Mouse (Mus musculus) liver, embryonic 16.5 days (tissue): Measurements from ENCODE around the gene Ppef2. TPM values are rescaled to one million over a fixed set of nuclear protein-coding genes. Genes with fewer than 3 reads are reported as not detected.

ENCODE experiments used
- ATAC-seq: fragments of 200-750 bp; cut with Nextera tagmentation; 2 replicates; pipeline ENCODE4 v1.8.0; 2017; ENCODE audit warnings: low read depth, mild to moderate bottlenecking, moderate number of reproducible peaks, moderate library complexity
- H3K27ac ChIP-seq: fragments of 300-500 bp; sonication (generic); 2 replicates; pipeline ENCODE4 v1.5.1; 2014; ENCODE audit warnings: mild to moderate bottlenecking, low read length
- H3K27me3 ChIP-seq: fragments of 300-500 bp; sonication (generic); 2 replicates; pipeline ENCODE4 v1.6.1; 2014; ENCODE audit warnings: low read depth, low read length, mixed read lengths; ENCODE audit not compliant: control insufficient read depth, insufficient read depth
- H3K36me3 ChIP-seq: fragments of 300-500 bp; sonication (generic); 2 replicates; pipeline ENCODE4 v1.6.1; 2014; ENCODE audit warnings: mild to moderate bottlenecking; ENCODE audit not compliant: control insufficient read depth, insufficient read depth
- H3K4me1 ChIP-seq: fragments of 300-500 bp; sonication (generic); 2 replicates; pipeline ENCODE4 v1.6.1; 2014; ENCODE audit warnings: low read depth, low read length, mixed read lengths; ENCODE audit not compliant: control insufficient read depth
- H3K4me2 ChIP-seq: fragments of 300-500 bp; sonication (generic); 2 replicates; pipeline ENCODE4 v1.6.1; 2014; ENCODE audit warnings: low read depth, low read length, mixed read lengths
- H3K4me3 ChIP-seq: fragments of 300-500 bp; sonication (generic); 2 replicates; pipeline ENCODE4 v1.5.1; 2014; ENCODE audit warnings: low read depth, mild to moderate bottlenecking, low read length
- H3K9ac ChIP-seq: fragments of 300-500 bp; sonication (generic); 2 replicates; pipeline ENCODE4 v1.6.1; 2014; ENCODE audit warnings: low read depth, low read length
- H3K9me3 ChIP-seq: fragments of 300-500 bp; sonication (generic); replicated peaks from 2 replicates; pipeline ENCODE4 v1.6.1; 2016; ENCODE audit warnings: low read length; ENCODE audit not compliant: control insufficient read depth
- WGBS: fragments of 180-500 bp; shearing (Covaris S2); extraction: QIAGEN DNeasy Blood & Tissue Kit; methylation state at CpG from one replicate; pipeline ENCODE4 v1.1.7; 2014; ENCODE audit not compliant: insufficient replicate concordance; 5-methylcytosine and 5-hydroxymethylcytosine counted together
- polyA plus RNA-seq: library from polyadenylated mRNA; unstranded; fragments of >200 nt; fragmentation: Nextera tagmentation; extraction: Ambion mirVana; gene quantifications from 2 replicates; pipeline ENCODE4 v1.2.1, GENCODE M21; 2015

Gene Ppef2
- polyA plus RNA-seq, 1 experiment from 2014 or later, result not detected

DNA sequence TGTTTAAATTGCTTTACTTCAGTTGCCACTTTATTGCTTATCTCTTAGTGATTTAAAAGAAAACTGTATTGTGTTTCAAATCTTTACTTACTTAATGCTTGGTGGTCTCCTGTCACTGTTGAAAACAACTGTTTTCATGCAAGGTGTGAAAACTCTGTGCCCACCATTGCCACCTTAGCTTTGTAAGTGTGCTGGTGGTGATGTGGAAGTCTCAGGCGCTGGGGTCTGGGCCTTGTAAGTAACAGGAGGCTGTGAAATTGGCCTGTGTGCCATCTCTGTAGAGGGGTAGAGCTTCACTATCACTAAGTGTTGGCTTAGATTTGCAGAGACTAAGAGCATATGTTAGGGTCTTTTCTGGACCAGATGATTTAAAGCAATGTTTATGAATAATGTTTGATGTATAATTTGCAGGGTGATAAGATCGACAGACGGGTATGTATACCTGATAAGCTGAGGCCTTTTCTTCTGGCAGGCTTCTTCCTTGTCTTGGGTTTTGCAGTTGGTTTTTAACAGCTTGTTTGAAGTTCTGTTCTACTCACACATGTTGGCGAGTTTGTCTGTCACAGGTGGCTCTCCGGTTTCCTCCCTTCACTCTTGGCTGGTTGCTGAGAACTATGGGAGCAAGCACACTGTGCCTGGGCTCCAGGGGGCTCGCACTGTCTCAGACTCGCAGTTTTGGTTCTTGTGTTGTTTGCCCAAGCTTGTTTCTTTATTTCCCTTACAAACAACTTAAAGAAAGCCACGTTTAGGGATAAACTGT is 72.8 kb downstream of the Ppef2 start:
- 67% methylated on average over 8 of the region's 8 CpGs for WGBS
- Histone ChIP-seq H3K9me3 (no peaks in the 10 kb centered on the region), H3K4me3 (no peak overlapping the region), H3K4me2 (no peak overlapping the region), H3K9ac (no peak overlapping the region), H3K27ac (no peak overlapping the region), H3K27me3 (no peaks in the 10 kb centered on the region), H3K36me3 (peaks cover 8% of the 10 kb centered on the region), H3K4me1 (no peaks in the 10 kb centered on the region)
- no peak for ATAC-seq

Other genes with a start within 250 kb of the Ppef2 start
- gene Cdkl2, start 212.4 kb downstream of the Ppef2 start, polyA plus RNA-seq, result 0.18 and 0.31 TPM in 2 replicates
- 40.0 and 40.4 TPM in 2 replicates for gene G3bp2, start 172.6 kb downstream of the Ppef2 start, polyA plus RNA-seq
- gene Uso1, start 118.3 kb downstream of the Ppef2 start, polyA plus RNA-seq, result 19.3 and 19.4 TPM in 2 replicates
- gene U90926, start 40.9 kb downstream of the Ppef2 start, polyA plus RNA-seq, result not detected in 2 replicates
- gene Naaa, start 21.9 kb upstream of the Ppef2 start, polyA plus RNA-seq, result 5.5 and 6.4 TPM in 2 replicates
- gene Sdad1, start 54.2 kb upstream of the Ppef2 start, polyA plus RNA-seq, result 14.5 and 15.0 TPM in 2 replicates
- 0.20 TPM in 1 of 2 replicates, not detected in the other for gene Cxcl9, start 71.8 kb upstream of the Ppef2 start, polyA plus RNA-seq
- 0.74 and 0.93 TPM in 2 replicates for gene Art3, start 75.5 kb upstream of the Ppef2 start, polyA plus RNA-seq
- 3.5 and 3.8 TPM in 2 replicates for gene Cxcl10, start 92.6 kb upstream of the Ppef2 start, polyA plus RNA-seq
- 23.0 and 28.0 TPM in 2 replicates for gene Nup54, start 178.9 kb upstream of the Ppef2 start, polyA plus RNA-seq